Mouse (Mus musculus): ENCODE data around the gene Fam222b. TPM values are rescaled to one million over a fixed set of nuclear protein-coding genes. Genes with fewer than 3 reads are reported as not detected.

Fam222b gene
- polyA plus RNA-seq, 1 experiment from 2014 or later: 9.5 TPM

DNA sequence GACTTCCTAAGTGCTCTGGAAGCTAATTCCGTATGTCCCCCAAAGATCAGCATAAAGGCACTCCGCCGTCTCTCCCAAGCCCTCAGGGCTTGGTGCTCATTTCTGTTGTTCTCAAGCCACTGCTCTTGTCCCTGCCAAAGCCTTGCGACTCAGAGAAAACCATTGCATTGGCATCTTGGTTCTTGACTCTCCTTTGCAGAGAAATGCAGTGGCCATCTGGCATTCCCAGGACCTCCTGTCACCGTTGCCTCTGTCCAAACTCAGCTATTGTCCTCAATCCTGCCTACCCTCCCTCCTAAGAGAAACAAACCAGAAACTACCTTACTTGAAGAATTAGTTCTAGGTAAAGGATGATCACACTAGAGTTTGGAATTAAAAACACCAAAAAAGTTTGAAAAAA is 61.2 kb downstream of the Fam222b start:
- no peak overlapping the region for H3K4me2 ChIP-seq (ENCODE audit: low read depth, low read length)
- H3K4me1 ChIP-seq (ENCODE audit: control insufficient read depth, insufficient read depth, low read length): peaks cover 20% of the 10 kb centered on the region
- peaks cover 7% of the 10 kb centered on the region for H3K36me3 ChIP-seq (ENCODE audit: control insufficient read depth, insufficient read depth, low read length)
- no peak overlapping the region for H3K27ac ChIP-seq (ENCODE audit: low read length)
- no peaks in the 10 kb centered on the region for H3K27me3 ChIP-seq (ENCODE audit: control insufficient read depth, insufficient read depth, low read length)
- 83% methylated on average over 5 of the region's 5 CpGs for WGBS
- no peak for ATAC-seq (ENCODE audit: insufficient read depth, low FRiP score)
- no peak overlapping the region for H3K4me3 ChIP-seq (replicated peaks; ENCODE audit: low read length)
- no peaks in the 10 kb centered on the region for H3K9me3 ChIP-seq (replicated peaks; ENCODE audit: control insufficient read depth, low read length)
- no peak overlapping the region for H3K9ac ChIP-seq (ENCODE audit: low read length)

DNA sequence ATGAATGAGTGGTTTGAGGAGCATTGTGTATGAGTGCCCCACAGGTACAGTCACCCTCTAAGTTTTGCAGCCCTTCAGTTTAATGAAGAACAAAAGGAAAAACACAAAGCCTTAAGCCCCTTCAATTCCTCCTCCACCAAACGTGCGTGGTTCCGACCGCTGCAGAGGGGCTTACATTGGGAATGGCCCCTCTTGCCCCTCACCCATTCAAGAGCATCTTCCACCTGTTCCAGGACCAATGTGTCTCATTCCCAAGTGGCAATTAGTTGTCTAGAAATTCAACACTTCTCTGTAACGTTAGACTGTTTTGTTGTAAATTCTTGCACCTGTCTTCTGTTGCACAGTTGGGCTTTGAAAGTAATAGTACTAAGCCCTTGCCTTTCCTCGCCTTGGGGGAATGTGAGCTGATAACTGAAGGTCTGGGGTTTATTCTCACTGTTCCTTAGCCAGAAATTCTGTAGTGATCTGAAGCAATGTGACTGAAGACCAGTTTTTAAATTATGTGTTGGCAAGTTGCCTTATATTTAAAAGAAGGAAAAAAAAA is 61.8 kb downstream of the Fam222b start:
- Histone ChIP-seq H3K4me3 (replicated peaks; ENCODE audit: low read length) (no peak overlapping the region), H3K27me3 (ENCODE audit: control insufficient read depth, insufficient read depth, low read length) (no peaks in the 10 kb centered on the region), H3K9me3 (replicated peaks; ENCODE audit: control insufficient read depth, low read length) (no peaks in the 10 kb centered on the region), H3K36me3 (ENCODE audit: control insufficient read depth, insufficient read depth, low read length) (peaks cover 13% of the 10 kb centered on the region), H3K4me1 (ENCODE audit: control insufficient read depth, insufficient read depth, low read length) (peaks cover 20% of the 10 kb centered on the region), H3K27ac (ENCODE audit: low read length) (no peak overlapping the region), H3K9ac (ENCODE audit: low read length) (no peak overlapping the region), H3K4me2 (ENCODE audit: low read depth, low read length) (no peak overlapping the region)
- no peak for ATAC-seq (ENCODE audit: insufficient read depth, low FRiP score)
- 73% methylated on average over 6 of the region's 6 CpGs for WGBS

DNA sequence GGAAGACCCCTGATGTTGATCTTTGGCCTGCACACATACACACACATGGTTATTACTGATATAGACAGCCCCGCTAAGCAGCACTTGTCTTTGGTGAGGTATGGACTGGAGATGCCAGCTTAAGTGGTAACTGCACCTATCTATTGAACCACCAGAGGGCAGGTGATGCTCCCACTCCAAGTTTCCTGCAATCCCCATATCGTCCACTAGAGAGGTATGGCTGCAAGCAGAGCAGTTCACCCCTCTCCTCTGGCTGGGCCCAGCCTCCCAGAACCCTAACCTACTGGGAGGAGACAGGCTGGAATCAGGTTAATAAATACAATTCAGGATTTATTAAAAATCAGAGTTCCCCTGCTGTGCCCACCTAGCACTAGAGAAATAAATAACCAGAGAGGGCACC is 64.6 kb downstream of the Fam222b start:
- H3K4me1 ChIP-seq (ENCODE audit: control insufficient read depth, insufficient read depth, low read length): peaks cover 22% of the 10 kb centered on the region
- no peak overlapping the region for H3K27ac ChIP-seq (ENCODE audit: low read length)
- no peak overlapping the region for H3K9ac ChIP-seq (ENCODE audit: low read length)
- peak; percentile 30 for ATAC-seq (ENCODE audit: insufficient read depth, low FRiP score)
- no peak overlapping the region for H3K4me2 ChIP-seq (ENCODE audit: low read depth, low read length)
- H3K27me3 ChIP-seq (ENCODE audit: control insufficient read depth, insufficient read depth, low read length): no peaks in the 10 kb centered on the region
- H3K9me3 ChIP-seq (replicated peaks; ENCODE audit: control insufficient read depth, low read length): no peaks in the 10 kb centered on the region
- WGBS: 19% methylated on average over 2 of the region's 2 CpGs
- peaks cover 17% of the 10 kb centered on the region for H3K36me3 ChIP-seq (ENCODE audit: control insufficient read depth, insufficient read depth, low read length)
- no peak overlapping the region for H3K4me3 ChIP-seq (replicated peaks; ENCODE audit: low read length)

- ATAC-seq (ENCODE audit: insufficient read depth, low FRiP score): no peak
- H3K9ac ChIP-seq (ENCODE audit: low read length): no peak overlapping the region
- no peaks in the 10 kb centered on the region for H3K27me3 ChIP-seq (ENCODE audit: control insufficient read depth, insufficient read depth, low read length)
- H3K27ac ChIP-seq (ENCODE audit: low read length): no peak overlapping the region
- H3K36me3 ChIP-seq (ENCODE audit: control insufficient read depth, insufficient read depth, low read length): peaks cover 17% of the 10 kb centered on the region
- peaks cover 22% of the 10 kb centered on the region for H3K4me1 ChIP-seq (ENCODE audit: control insufficient read depth, insufficient read depth, low read length)
- H3K4me3 ChIP-seq (replicated peaks; ENCODE audit: low read length): no peak overlapping the region
- no peak overlapping the region for H3K4me2 ChIP-seq (ENCODE audit: low read depth, low read length)
- no peaks in the 10 kb centered on the region for H3K9me3 ChIP-seq (replicated peaks; ENCODE audit: control insufficient read depth, low read length)
- WGBS: 65% methylated on average over 7 of the region's 7 CpGs
Measured at GRCm38 (mm10) chr11:78159557-78159956, 65.1 kb downstream of the Fam222b start.

GRCm38 (mm10) chr11:78160171-78160570 is 65.7 kb downstream of the Fam222b start:
- Histone ChIP-seq H3K4me2 (ENCODE audit: low read depth, low read length) (no peak overlapping the region), H3K36me3 (ENCODE audit: control insufficient read depth, insufficient read depth, low read length) (peaks cover 17% of the 10 kb centered on the region), H3K9me3 (replicated peaks; ENCODE audit: control insufficient read depth, low read length) (no peaks in the 10 kb centered on the region), H3K27ac (ENCODE audit: low read length) (no peak overlapping the region; the same call in 1 of the 2 replicates), H3K4me3 (replicated peaks; ENCODE audit: low read length) (no peak overlapping the region), H3K4me1 (ENCODE audit: control insufficient read depth, insufficient read depth, low read length) (peaks cover 22% of the 10 kb centered on the region), H3K27me3 (ENCODE audit: control insufficient read depth, insufficient read depth, low read length) (no peaks in the 10 kb centered on the region), H3K9ac (ENCODE audit: low read length) (no peak overlapping the region)
- 79% methylated on average over 18 of the region's 18 CpGs for WGBS
- ATAC-seq (ENCODE audit: insufficient read depth, low FRiP score): no peak

DNA sequence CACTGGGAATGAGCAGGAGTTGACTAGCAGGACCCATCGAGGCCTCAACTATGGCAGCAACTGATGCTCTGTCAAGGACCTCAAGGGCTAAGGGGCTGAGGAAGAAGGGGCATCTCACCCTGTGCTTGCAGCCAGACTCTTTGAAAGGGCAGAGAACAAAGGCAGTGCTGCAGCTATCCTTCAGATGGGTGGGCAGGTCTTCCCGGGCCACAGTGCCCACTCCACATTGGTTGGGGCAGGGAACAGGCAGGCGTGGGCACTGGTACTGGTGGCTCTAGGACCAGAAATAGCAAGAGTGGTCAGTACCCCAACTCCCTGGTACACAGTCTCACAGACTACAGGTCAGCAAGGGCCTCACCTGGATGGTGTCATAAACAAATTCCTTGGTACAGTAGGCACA is 66.2 kb downstream of the Fam222b start:
- no peak overlapping the region for H3K4me3 ChIP-seq (replicated peaks; ENCODE audit: low read length)
- 87% methylated on average over 3 of the region's 3 CpGs for WGBS
- peaks cover 23% of the 10 kb centered on the region for H3K4me1 ChIP-seq (ENCODE audit: control insufficient read depth, insufficient read depth, low read length)
- 0 out of 2 replicates have a peak overlapping the region, but pooled peaks have one; percentile 26 for H3K9ac ChIP-seq (ENCODE audit: low read length)
- H3K9me3 ChIP-seq (replicated peaks; ENCODE audit: control insufficient read depth, low read length): no peaks in the 10 kb centered on the region
- H3K36me3 ChIP-seq (ENCODE audit: control insufficient read depth, insufficient read depth, low read length): peaks cover 17% of the 10 kb centered on the region
- no peaks in the 10 kb centered on the region for H3K27me3 ChIP-seq (ENCODE audit: control insufficient read depth, insufficient read depth, low read length)
- no peak overlapping the region for H3K27ac ChIP-seq (ENCODE audit: low read length)
- no peak for ATAC-seq (ENCODE audit: insufficient read depth, low FRiP score)
- no peak overlapping the region for H3K4me2 ChIP-seq (ENCODE audit: low read depth, low read length)

GRCm38 (mm10) chr11:78161169-78161568 is 66.7 kb downstream of the Fam222b start:
- no peak overlapping the region for H3K4me2 ChIP-seq (ENCODE audit: low read depth, low read length)
- no peak overlapping the region for H3K27ac ChIP-seq (ENCODE audit: low read length)
- peaks cover 28% of the 10 kb centered on the region for H3K4me1 ChIP-seq (ENCODE audit: control insufficient read depth, insufficient read depth, low read length)
- no peaks in the 10 kb centered on the region for H3K9me3 ChIP-seq (replicated peaks; ENCODE audit: control insufficient read depth, low read length)
- 87% methylated on average over 14 of the region's 14 CpGs for WGBS
- H3K4me3 ChIP-seq (replicated peaks; ENCODE audit: low read length): no peak overlapping the region
- H3K27me3 ChIP-seq (ENCODE audit: control insufficient read depth, insufficient read depth, low read length): no peaks in the 10 kb centered on the region
- ATAC-seq (ENCODE audit: insufficient read depth, low FRiP score): no peak
- peaks cover 17% of the 10 kb centered on the region for H3K36me3 ChIP-seq (ENCODE audit: control insufficient read depth, insufficient read depth, low read length)
- H3K9ac ChIP-seq (ENCODE audit: low read length): 0 out of 2 replicates have a peak overlapping the region, but pooled peaks have one; percentile 26

DNA sequence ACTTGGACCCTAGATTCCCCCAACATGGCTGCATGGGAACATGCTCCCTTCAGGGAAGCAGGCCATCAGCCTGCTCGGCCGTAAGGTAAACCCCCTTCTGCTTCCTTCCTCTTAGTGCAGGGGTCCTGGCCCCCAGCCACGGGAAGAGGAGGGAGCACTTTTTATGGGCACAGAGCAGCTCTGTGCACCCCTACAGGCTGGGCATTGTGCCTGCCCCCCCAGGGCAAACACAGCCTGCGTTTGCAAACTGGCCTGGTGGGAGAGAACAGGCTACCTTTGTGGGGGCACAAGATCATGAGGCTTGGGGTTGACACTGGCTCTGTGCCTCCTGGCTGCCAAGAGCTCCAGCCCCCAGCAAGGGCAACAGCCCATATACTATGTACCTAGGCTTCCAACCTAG is 67.5 kb downstream of the Fam222b start:
- H3K4me3 ChIP-seq (replicated peaks; ENCODE audit: low read length): 0 out of 2 replicates have a peak overlapping the region, but pooled peaks have one; percentile 100
- peak overlapping the region; percentile 99 for H3K27ac ChIP-seq (ENCODE audit: low read length)
- H3K4me1 ChIP-seq (ENCODE audit: control insufficient read depth, insufficient read depth, low read length): peaks cover 30% of the 10 kb centered on the region
- H3K4me2 ChIP-seq (ENCODE audit: low read depth, low read length): peak overlapping the region; percentile 94
- peaks cover 17% of the 10 kb centered on the region for H3K36me3 ChIP-seq (ENCODE audit: control insufficient read depth, insufficient read depth, low read length)
- 32% methylated on average over 4 of the region's 4 CpGs for WGBS
- peak overlapping the region; percentile 98; the same call in 1 of the 2 replicates for H3K9ac ChIP-seq (ENCODE audit: low read length)
- no peaks in the 10 kb centered on the region for H3K9me3 ChIP-seq (replicated peaks; ENCODE audit: control insufficient read depth, low read length)
- ATAC-seq (ENCODE audit: insufficient read depth, low FRiP score): no peak
- H3K27me3 ChIP-seq (ENCODE audit: control insufficient read depth, insufficient read depth, low read length): no peaks in the 10 kb centered on the region

- Histone ChIP-seq H3K4me1 (ENCODE audit: control insufficient read depth, insufficient read depth, low read length) (peaks cover 30% of the 10 kb centered on the region), H3K9ac (ENCODE audit: low read length) (peak overlapping the region; percentile 98), H3K4me3 (replicated peaks; ENCODE audit: low read length) (peak overlapping the region; percentile 100; the same call in 1 of the 2 replicates), H3K9me3 (replicated peaks; ENCODE audit: control insufficient read depth, low read length) (no peaks in the 10 kb centered on the region), H3K27ac (ENCODE audit: low read length) (peak overlapping the region; percentile 99), H3K36me3 (ENCODE audit: control insufficient read depth, insufficient read depth, low read length) (peaks cover 17% of the 10 kb centered on the region), H3K4me2 (ENCODE audit: low read depth, low read length) (peak overlapping the region; percentile 94), H3K27me3 (ENCODE audit: control insufficient read depth, insufficient read depth, low read length) (no peaks in the 10 kb centered on the region)
- ATAC-seq (ENCODE audit: insufficient read depth, low FRiP score): no peak
- 48% methylated on average over 6 of the region's 6 CpGs for WGBS
Measured at GRCm38 (mm10) chr11:78162504-78162903, 68.0 kb downstream of the Fam222b start.
